Mouse (Mus musculus) gastrocnemius, adult 2 months (tissue): ENCODE results near the gene Tespa1. TPM values are rescaled to one million over a fixed set of nuclear protein-coding genes. Genes with fewer than 3 reads are reported as not detected.
"Not testable (repeated sequence)": the region's sequence is repeated elsewhere in the genome, so short reads cannot be mapped to it uniquely, and the experiment has no call there.

Experiments used
- DNase-seq: peaks from one replicate; pipeline ENCODE4 v3.0.0; 2022
- H3K27ac ChIP-seq: fragments of 200-600 bp; 2 replicates; pipeline ENCODE4 v1.8.1; 2022; ENCODE audit warnings: mild to moderate bottlenecking
- H3K4me3 ChIP-seq: fragments of 200-600 bp; 2 replicates; pipeline ENCODE4 v1.8.1; 2022; ENCODE audit warnings: mild to moderate bottlenecking, moderate library complexity
- CTCF ChIP-seq: fragments of 200-600 bp; IDR thresholded peaks from 2 replicates; pipeline ENCODE4 v1.8.1; 2022; ENCODE audit warnings: antibody characterized with exemption, mild to moderate bottlenecking, moderate library complexity
- intact Hi-C: fragments of 180-260 bp; cut with DNase I; formaldehyde crosslinking; loops from one replicate; pipeline ENCODE4 v1.15.1; 2025
- long read RNA-seq, 2 experiments: library from polyadenylated mRNA; stranded (forward); transcript quantifications; one replicate each; pipeline ENCODE4 v2.0.0; 2021
- total RNA-seq, 2 experiments: library from RNA; stranded (reverse); gene quantifications; 2 replicates each; pipeline ENCODE4 v1.2.3; 2021

The Tespa1 gene
- total RNA-seq, result under 1 TPM; 0.28 to 0.59 TPM
- long read RNA-seq, experiment 1, result 0 reads
- long read RNA-seq, experiment 2, result 0 reads

- intact Hi-C loops, result no loop called here
- TF ChIP-seq CTCF, result no peak
- Histone ChIP-seq H3K4me3 (no peak within 1 kb of the TSS), H3K27ac (no peak within 1 kb of the TSS)
- DNase-seq, result no peak
These were observed at the start of gene Tespa1 for GRCm38 (mm10) chr10:130322637-130323036. Gene Tespa1 (plus strand): TSS chr10:130322870.

- Histone ChIP-seq H3K4me3 (no peak overlapping the region), H3K27ac (no peak overlapping the region)
- intact Hi-C loops, result no loop called here
- no peak for DNase-seq
- no peak for TF ChIP-seq CTCF
These were observed 46.9 kb upstream of the Tespa1 start for GRCm38 (mm10) chr10:130275759-130276158.

- H3K4me3 ChIP-seq, result no peak overlapping the region
- no peak for DNase-seq
These were observed 46.2 kb upstream of the Tespa1 start for GRCm38 (mm10) chr10:130276496-130276895.

GRCm38 (mm10) chr10:130280066-130280465 is 42.6 kb upstream of the Tespa1 start, which contains the start of gene Neurod4:
Gene Neurod4 (minus strand): TSS chr10:130280240.
- TF ChIP-seq CTCF, result no peak
- H3K4me3 ChIP-seq, result no peak within 1 kb of the TSS
- peak; percentile 22 for DNase-seq
- no peak within 1 kb of the TSS for H3K27ac ChIP-seq
- intact Hi-C loops, result no loop called here

More at GRCm38 (mm10) chr10:130276496-130276895, 46.2 kb upstream of the Tespa1 start:
- no peak for TF ChIP-seq CTCF
- intact Hi-C loops, result no loop called here
- no peak overlapping the region for H3K27ac ChIP-seq

- intact Hi-C loops, result no loop called here
- no peak for TF ChIP-seq CTCF
- Histone ChIP-seq H3K4me3 (no peak overlapping the region), H3K27ac (no peak overlapping the region)
- no peak for DNase-seq
These were observed 40.7 kb upstream of the Tespa1 start for GRCm38 (mm10) chr10:130281982-130282449.

- no peak overlapping the region for H3K27ac ChIP-seq
- TF ChIP-seq CTCF, result no peak
- DNase-seq, result no peak
- no peak overlapping the region for H3K4me3 ChIP-seq
- intact Hi-C loops, result no loop called here
These were observed 35.5 kb upstream of the Tespa1 start for GRCm38 (mm10) chr10:130287201-130287600.

- no peak for TF ChIP-seq CTCF
- no peak for DNase-seq
- intact Hi-C loops, result no loop called here
- no peak overlapping the region for H3K4me3 ChIP-seq
- H3K27ac ChIP-seq, result no peak overlapping the region
These were observed 34.7 kb upstream of the Tespa1 start for GRCm38 (mm10) chr10:130288007-130288406.

GRCm38 (mm10) chr10:130293741-130294408 is 28.8 kb upstream of the Tespa1 start:
- Histone ChIP-seq H3K4me3 (no peak overlapping the region), H3K27ac (no peak overlapping the region)
- no peak for DNase-seq
- no peak for TF ChIP-seq CTCF
- intact Hi-C loops, result no loop called here

GRCm38 (mm10) chr10:130298748-130299147 is 23.9 kb upstream of the Tespa1 start:
- intact Hi-C loops, result loop anchor here (2.0 kb wide), 1 partner anchor 70 kb away; no protein-coding TSS in a partner anchor
- peak; percentile 64 for TF ChIP-seq CTCF
- DNase-seq, result not testable (repeated sequence)

GRCm38 (mm10) chr10:130304138-130304537 is 18.5 kb upstream of the Tespa1 start:
- H3K4me3 ChIP-seq, intact Hi-C loops, H3K27ac ChIP-seq, DNase-seq: not testable (repeated sequence)

More at GRCm38 (mm10) chr10:130298748-130299147, 23.9 kb upstream of the Tespa1 start:
- H3K27ac ChIP-seq, H3K4me3 ChIP-seq: not testable (repeated sequence)

- TF ChIP-seq CTCF, result no peak
- intact Hi-C loops, result no loop called here
- Histone ChIP-seq H3K27ac (no peak overlapping the region), H3K4me3 (no peak overlapping the region)
- no peak for DNase-seq
These were observed 11.0 kb upstream of the Tespa1 start for GRCm38 (mm10) chr10:130311534-130312227.

GRCm38 (mm10) chr10:130313531-130313930 is 9.1 kb upstream of the Tespa1 start:
- no peak overlapping the region for H3K4me3 ChIP-seq
- intact Hi-C loops, result no loop called here
- H3K27ac ChIP-seq, result no peak overlapping the region
- TF ChIP-seq CTCF, result peak; percentile 24; the same call in 1 of the 2 replicates
- no peak for DNase-seq
